Mouse (Mus musculus) testis, postnatal 14 days (tissue): ENCODE data around the gene Zfp853.

Source experiments
- DNase-seq: peaks from one replicate; pipeline ENCODE4 v3.0.0; 2021; ENCODE audit warnings: low spot score

Gene Zfp853

DNA sequence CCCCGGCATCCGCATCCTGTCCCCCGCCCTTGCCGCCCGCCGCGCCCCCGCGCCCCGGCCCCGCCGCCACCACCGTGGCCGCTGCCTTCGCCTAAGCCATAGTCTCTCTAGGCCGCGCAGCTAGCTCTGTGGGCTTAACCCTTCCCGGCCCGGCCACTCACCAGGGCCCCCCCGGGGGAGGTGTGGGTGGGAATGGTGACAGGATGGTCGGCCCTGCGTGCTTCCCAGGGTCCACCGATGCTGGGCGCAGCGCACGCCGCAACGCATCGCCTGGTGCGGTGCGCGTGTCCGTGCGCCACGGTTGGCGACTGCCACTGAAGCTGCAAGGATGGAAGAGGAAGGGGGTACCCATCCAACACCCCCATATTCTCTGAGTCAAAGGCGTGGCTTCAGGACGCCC is at the start of gene Zfp853:
Gene Zfp853, minus strand, starts transcription at position 220 of the 400 bp plus-strand sequence.
- DNase-seq, result no peak

DNA sequence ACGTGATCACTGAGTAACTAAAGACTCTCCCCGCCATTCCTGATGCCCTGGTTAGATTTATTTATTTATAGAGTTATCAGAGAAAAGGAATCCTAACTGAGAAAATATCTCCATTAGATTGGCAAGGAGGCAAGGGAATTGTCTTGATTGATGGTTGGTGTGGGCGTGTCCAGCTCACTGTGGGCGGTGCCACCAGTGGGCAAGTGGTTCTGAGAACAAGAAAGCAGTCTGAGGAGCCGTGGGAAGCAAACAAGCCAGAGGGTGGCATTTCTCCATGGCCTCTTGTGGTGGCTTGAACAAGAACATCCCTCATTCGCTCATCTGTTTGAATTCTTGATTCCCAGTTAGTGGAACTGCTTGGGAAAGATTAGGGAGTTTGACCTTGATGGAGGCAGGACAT is 46.2 kb upstream of the Zfp853 start:
- no peak for DNase-seq

DNA sequence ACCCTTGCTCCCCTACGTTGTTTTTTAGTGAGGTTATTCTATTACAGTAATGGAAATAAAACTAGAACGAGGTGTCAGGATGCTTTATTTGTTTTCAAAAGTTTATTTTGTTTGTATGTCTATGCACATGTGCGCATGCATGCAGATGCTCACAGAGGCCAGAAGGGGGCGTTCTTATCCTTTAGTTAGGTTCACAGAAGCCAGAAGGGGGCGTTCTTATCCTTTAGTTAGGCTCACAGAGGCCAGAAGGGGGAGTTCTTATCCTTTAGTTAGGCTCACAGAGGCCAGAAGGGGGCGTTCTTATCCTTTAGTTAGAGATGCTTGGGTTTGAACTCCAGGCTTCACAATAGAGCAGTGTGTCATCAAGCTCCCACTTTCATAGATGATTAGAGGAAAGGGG is 43.1 kb upstream of the Zfp853 start:
- DNase-seq, result no peak

DNA sequence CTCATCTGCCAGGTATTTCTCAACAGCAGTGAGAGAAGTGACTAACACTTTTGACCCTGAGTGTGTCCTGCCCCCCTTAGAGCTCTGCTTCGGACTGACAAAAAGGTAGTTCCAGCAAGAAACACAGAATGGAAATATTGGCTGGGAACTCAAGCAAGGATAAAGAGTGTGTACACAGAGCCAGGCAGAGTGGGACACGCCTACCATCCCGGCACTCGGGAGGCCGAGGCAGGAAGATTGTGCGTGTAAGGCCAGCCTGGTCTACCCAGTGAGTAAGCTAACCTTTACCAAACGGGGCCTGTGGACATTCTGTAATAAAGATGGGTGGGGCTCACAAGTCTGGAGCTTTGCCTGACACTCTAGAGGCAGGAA is 41.7 kb upstream of the Zfp853 start:
- no peak for DNase-seq

DNA sequence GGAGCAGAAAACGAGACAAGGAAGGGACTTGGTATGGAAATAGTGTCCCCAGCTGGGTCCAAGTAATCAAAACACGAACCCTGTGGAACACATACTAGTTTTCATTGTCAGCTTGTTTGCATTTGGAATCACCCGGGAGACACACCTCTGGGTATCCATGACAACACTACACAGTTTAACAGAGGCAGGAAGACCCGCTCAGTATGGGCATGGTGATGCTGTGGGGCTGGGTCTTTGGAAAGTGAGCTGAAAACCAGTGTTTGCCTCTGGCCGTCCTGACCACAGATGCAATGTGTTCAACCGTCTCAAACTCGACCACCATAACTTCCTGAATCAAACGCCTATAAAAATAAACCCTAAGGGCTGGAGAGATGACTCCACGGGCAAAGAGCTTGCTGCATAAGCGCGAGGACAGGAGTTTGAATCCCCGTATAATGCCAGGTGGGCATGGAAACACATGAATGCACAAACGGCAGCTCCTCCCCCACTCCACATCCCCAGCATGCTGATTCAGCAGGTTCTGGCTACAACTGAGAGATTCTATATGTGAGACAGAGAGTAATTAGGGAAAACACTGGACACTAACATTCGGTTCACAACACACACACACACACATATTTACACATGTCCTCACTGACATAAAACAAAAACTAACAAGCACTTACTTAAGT is 41.1 kb upstream of the Zfp853 start:
- DNase-seq, result no peak

DNA sequence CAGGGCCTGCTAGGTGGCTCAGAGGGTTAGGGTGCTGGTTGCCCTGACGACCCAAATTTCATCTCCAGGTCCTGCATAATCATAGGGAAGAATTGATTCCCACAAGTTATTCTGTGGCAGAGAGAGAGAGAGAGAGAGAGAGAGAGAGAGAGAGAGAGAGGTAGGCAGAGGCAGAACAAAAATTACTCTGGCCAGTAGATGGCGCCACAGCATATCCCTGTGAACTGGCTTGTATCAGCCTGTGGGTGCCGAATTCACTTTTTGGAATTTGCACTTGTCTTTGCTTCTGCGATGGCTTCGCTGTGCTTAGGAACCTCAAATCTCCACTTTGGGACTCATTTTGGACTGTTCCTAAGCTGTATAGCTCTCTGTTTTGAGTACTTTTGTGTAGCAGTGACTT is 40.4 kb upstream of the Zfp853 start:
- no peak for DNase-seq

DNA sequence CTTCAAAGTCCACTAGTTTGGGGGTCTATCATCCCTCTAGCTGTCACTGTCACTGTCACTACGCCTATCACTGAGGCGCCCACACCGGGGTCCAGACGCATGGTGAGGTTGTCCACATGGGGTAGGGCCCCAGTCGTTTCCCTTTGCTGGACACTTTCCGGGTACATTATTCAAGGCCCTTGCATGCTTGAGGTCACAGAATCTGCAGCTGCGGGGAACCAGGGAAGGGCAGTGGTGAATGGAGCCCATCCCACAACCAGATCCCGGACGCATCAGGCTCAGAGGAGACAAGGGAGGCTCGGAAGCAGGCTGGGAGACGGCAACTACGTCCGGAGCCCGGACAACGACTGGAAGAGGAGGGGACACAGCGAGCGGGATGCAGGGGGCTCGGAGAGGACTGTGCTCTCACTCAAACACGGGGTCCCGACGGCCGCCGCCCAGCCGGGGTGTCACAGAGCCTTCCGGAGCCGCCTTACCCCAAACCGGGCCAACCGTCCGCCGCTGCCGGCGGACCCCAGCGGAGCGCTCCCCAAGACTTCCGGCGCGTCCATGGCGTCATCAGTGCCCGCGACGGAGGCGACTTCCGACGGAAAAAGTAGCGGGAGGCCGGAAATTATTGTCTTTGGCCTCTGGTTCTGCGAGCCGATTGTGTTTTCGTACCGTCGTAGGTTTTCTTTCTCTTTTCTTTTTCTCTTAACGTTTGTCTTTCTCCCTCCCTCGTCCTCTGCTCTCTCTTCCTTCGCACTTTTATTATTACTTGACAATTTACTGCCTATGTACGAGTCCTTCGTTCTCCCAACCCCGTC is 35.5 kb upstream of the Zfp853 start, which contains the start of gene Zdhhc4:
Gene Zdhhc4, minus strand, starts transcription at position 567 of the 806 bp plus-strand sequence.
- DNase-seq, result peak; percentile 91

DNA sequence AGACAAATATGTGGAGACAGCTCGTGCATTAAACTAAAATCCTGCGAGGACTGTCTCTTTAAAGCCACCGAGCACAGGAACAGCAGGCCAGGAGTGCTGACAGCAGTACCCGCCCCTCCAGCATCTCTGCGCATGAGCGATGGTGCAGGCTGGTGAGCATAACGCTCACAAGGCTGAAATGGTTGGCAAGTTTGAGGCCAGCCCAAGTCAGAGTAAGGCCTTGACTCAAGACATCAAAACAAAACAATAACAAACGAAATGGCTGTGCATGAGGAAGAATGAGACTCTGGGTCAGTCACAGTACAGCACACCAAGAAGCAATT is 23.8 kb upstream of the Zfp853 start:
- DNase-seq, result no peak

DNA sequence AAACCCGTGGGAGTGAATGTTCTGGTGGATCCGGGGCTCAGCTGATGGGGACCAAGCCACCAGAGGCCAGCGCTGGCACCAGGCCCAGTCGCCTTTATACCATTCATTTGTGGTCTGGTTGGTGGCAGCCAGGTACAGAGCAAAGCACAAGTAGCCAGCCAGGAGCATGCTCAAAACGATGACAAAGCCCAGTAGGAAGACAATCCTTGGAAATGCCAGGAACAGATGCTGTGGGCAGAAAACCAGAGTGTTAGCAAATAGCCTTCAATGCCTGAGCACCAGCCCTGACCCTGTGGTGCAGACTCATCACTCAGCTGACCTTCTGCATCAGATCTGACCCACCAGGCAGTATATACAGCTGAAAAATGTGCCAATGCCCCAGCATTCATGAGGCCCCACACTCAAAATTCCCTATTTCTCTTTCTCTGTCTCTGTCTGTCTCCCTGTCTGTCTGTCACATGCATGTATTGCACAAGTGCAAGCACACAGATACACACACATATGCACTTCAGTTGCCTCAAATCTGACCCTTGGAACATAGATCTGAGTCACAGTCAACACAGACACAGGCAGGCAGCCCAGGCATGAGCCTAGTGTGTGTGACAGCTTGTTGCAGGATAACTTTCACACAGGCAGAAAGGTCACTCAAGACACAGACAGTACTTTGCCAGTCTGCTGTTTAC is 23.3 kb upstream of the Zfp853 start:
- DNase-seq, result no peak

DNA sequence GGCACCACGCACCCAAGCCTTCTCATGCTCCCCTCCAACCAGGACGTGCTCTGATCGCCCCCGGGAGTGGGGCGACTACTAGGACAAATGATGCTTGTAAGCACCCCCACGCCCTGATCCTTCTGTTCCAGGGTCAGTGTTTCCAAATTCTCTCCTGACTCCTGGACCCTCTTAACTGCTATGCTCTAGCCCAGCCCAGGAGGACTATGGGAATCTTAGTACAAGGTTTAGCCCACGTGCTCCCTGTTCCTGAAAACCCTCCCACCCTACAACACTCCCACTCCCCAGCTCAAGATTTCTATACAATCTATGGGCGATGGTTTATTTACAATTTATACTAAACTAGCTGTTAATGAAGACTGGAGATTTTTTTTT is 22.1 kb upstream of the Zfp853 start:
- DNase-seq, result no peak

DNA sequence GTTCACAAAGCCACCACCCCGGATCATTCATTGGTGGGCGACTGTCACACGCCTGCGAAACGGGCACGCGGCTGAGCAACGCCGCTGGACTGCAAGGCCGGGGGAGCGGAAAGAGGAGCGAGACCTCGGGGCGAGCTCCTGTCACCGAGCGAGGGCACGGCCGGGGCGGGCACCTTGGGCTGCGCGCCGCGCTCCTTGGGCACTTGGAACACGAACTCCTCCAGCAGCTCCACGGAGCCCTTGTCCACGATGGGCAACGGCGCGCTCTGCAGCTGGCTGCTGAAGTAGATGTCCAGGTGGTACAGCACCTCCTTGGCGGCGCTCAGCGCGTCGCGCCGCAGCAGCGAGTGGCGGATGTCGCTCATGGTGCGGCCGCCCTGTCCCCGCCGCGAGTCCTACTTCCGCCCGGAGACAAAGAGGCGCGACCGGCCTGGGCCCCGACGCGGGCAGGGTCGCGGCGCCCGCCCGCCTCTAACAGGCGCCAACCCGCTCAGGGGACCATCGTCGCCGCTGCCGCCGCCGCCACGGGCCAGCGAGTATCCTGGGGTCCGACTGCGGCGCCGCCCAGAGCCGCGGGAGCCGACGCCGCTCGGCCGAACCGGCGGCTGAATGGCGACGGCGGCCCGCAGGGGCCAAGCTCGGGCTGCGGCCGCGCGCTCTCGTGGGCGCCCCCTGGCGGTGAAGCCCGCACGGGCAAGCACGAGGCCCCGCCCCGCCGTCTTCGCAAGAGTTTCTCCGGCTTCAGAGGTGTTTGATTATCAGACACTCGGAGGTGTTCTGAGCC is 21.5 kb upstream of the Zfp853 start, which contains the start of gene E130309D02Rik:
Gene E130309D02Rik, minus strand, starts transcription at position 631 of the 784 bp plus-strand sequence.
- DNase-seq, result peak; percentile 88

DNA sequence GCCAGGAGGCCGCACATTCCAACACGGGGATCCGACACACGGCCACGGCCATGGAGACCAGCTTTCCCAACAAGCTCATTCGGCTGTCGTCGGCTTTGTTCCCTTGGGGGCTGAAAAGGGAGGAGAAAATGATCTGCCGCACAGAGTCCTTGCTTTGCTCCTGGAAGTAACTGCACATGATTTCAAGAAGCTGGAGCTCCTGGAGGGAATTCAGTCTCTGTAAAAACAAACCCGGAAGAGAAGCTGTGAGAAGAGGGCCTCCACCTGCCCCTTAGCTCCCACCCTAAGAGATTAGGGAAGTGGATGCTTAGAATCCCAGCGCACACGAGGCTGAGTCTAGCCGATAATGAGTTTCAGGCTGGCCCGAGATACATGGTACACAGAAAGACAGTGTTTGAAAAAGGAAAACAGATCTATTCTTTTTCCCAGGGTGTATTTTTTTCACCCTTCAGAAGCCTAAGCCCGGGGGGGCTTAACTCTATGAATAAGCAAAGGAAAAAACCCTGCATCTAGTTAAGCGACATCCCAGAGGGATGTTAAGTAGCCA is 20.8 kb upstream of the Zfp853 start:
- no peak for DNase-seq

DNA sequence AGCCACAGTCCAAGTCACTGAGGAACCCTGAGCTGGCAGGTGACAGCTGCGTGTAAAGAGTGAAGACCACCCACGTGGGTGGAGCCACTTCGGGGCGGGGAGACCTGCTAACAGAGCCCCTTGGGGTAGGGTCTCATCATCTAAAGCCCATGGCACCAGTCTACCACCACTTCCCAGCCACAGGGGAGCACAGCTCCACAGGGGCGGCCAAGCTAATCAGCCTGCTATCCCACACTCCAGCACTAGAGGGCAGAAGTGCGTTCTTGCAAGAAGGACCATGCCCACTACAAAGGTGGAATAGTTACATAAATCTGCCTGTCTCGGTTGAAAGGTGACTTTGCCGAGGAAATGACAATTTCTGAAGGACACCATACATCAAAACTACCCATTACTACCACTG is 18.5 kb upstream of the Zfp853 start:
- DNase-seq, result peak; percentile 81

DNA sequence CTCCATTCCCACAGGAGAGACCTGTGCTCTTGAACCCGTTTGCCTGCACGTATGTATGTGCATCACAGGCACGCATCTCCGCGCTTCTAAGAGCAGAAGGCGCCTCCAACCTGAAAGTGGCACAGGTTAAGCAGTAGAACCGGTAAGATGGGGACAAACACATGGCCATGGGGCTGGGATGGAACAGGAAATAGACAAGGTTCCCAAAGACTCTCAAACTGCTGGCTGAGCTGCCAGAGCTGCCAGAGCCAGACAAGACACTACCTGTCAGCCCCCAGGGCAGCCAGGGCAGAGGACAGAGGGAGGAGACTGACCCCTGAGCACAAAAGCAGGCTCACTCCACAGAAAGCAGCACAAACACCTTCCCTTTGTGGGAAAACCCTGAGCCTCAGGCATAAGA is 16.5 kb upstream of the Zfp853 start:
- no peak for DNase-seq

DNA sequence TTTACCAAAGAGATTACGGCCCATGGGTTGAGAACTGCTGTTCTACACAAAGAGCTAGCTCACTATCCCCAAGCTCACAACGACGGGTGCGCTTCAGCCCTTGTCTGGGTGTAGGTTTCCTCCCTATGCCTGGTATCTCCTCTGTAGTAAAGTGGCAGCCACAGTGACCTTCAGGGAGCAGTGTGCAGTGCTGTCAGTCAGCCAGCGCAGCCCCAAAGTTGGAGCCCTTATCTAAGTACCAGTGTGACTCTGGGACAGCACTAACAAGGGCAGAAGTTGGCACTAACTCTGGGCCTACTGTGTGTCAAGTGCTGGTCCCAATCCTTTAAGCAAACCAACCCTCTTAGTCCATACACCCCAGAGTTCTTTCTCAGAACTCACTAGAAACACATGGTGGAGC is 15.4 kb upstream of the Zfp853 start:
- DNase-seq, result peak; percentile 55

DNA sequence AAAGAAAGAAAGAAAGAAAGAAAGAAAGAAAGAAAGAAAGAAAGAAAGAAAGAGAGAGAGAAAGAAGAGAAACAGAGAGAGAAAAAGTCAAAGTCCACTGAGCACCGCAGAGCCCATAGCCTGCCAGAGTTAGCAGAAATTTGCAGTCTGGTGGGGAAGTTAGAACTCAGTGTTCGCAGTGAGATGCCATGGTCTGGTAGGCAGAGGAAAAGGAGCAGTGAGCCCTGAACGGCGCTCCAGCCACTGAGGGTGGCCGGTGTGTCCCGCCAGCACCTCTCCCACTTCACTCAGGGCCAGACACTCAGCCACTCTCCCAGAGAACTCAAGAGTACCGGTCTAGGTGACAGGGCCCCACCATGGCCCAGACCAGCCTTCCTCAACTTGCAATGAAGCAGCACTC is 10.8 kb upstream of the Zfp853 start:
- no peak for DNase-seq

DNA sequence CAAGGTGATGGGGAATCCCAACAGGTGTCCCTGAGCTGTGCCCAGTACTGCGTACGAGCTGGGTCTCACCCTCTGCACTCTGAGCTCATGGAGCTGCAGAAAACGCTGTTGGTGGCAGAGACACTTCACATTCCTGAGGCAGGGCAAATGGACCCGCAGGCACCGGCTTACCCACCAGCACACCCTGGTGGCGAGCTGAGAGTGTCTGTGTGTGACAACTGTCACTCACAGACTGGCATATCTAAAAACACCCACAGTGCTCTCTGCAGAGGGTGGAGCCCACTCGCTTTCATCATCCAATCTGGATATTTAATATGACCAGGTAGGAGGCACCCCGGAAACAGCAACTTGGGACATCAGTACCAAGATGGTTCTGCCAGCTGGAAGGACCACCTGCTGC is 7.9 kb upstream of the Zfp853 start:
- DNase-seq, result no peak

DNA sequence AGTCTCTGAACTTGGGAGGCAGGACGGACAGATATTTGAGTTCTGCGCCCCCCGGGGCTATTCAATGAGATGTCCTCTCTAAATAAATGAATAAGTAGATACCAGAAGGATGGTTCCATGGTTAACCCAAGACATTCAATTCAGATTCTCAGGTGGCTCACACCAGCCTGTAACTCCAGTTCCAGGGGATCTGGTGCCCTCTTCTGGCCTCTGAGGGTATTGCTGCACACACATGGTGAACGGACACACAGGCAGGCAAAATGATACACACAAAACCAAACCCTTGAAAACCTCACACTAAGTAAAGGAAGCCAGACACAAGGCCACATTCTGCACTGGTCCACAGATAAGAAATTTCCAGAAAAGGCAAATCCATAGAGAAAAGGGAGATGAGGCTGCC is 6.3 kb upstream of the Zfp853 start:
- DNase-seq, result no peak

DNA sequence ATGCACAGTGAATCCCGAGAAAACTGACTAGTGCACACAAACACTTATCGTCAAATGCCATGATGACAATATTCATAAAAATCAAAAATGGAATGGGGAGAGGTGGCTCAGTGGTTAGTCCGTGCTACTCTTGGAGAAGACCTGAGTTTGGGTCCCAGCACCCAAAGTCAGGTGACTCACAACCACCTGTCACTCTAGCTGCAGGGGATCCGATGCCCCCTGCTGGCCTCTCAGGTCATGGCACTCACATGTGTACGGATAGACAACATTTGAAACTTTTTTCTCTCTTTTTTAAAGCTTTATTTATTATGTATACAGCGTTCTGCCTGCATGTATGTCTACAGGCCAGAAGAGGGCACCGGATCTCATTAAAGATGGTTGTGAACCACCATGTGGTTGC is 5.0 kb upstream of the Zfp853 start:
- DNase-seq, result no peak

DNA sequence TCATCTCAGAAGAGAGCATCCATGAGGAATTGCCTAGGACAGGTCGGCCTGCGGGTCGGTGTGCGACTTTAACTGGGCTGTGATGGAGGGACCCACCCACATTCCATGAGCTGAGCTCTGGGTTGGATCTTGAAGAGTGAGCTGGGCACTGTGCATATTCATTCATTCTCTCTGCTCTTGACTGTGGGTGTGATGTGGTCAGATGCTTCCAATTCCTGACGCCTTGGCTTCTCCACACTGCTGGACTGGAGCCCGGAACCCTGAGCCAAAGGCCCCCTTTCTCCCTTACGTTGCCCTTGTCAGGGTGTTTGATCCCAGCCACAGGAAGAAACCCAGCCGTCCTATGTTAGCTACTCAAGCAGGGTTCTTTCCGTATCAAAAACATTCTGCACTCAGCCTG is 4.6 kb upstream of the Zfp853 start:
- DNase-seq, result no peak

DNA sequence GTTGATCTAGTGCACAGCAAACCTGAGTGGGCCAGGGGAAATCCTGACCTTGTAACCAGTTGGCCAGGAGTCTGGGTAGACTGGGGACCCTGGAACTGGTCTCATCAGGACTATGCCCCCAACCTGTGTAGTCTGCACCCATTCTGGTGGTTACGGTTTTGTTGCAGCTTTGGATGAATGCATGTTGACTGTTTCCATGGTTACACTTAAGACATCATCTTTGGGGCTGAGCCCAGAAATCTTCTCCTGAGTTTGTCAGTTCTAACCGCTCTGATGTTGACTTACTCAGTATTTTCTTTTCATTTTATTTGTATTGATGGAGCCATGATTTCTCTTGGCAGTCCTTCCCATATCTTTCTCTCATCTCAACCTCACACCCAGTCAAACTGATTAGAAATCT is 1.9 kb upstream of the Zfp853 start:
- no peak for DNase-seq

DNA sequence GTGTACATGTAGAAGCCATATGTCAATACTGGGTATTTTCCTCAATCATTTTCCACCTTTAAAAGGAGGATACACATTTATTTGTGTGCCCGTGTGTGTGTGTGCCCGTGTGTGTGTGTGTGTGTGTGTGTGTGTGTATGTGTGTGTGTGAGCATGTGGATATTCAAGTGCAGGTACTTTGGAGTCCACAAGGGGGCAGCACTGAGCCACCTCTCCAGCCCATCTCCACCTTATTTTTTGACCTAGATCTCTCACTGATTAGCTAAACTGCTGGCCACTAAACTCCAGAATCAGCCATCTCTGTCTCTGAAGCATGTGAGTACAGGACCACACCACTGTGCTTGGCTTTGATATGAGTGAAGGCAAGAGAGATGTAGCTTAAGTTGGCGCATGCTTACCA is 1.4 kb upstream of the Zfp853 start:
- no peak for DNase-seq
